Mouse (Mus musculus) heart, embryonic 13.5 days (tissue): ENCODE data around the gene Kcnk7. TPM values are rescaled to one million over a fixed set of nuclear protein-coding genes. Genes with fewer than 3 reads are reported as not detected.
A peak's percentile ranks its signal among the peaks of the same experiment; 100 is the strongest.
"Not testable (repeated sequence)": the region's sequence is repeated elsewhere in the genome, so short reads cannot be mapped to it uniquely, and the experiment has no call there.

Experiments used
- ATAC-seq: fragments of 200-750 bp; cut with Nextera tagmentation; 2 replicates; pipeline ENCODE4 v1.8.0; 2017; ENCODE audit warnings: moderate TSS enrichment; ENCODE audit not compliant: insufficient number of reproducible peaks, low FRiP score, low TSS enrichment; ENCODE audit errors: extremely low read depth
- H3K27ac ChIP-seq: fragments of 300-500 bp; sonication (generic); replicated peaks from 2 replicates; pipeline ENCODE4 v1.5.1; 2015; ENCODE audit warnings: moderate library complexity, mild to moderate bottlenecking, inconsistent platforms
- H3K27me3 ChIP-seq: fragments of 300-500 bp; sonication (generic); replicated peaks from 2 replicates; pipeline ENCODE4 v1.6.1; 2015; ENCODE audit warnings: mild to moderate bottlenecking, inconsistent platforms
- H3K36me3 ChIP-seq: fragments of 300-500 bp; sonication (generic); 2 replicates; pipeline ENCODE4 v1.6.1; 2015; ENCODE audit warnings: mild to moderate bottlenecking, inconsistent platforms
- H3K4me1 ChIP-seq: fragments of 300-500 bp; sonication (generic); 2 replicates; pipeline ENCODE4 v1.6.1; 2015; ENCODE audit warnings: inconsistent platforms
- H3K4me2 ChIP-seq: fragments of 300-500 bp; sonication (generic); 2 replicates; pipeline ENCODE4 v1.6.1; 2015; ENCODE audit warnings: inconsistent platforms, mild to moderate bottlenecking, moderate library complexity
- H3K4me3 ChIP-seq: fragments of 300-500 bp; sonication (generic); 2 replicates; pipeline ENCODE4 v1.5.1; 2015; ENCODE audit warnings: moderate library complexity, mild to moderate bottlenecking, inconsistent platforms
- H3K9ac ChIP-seq: fragments of 300-500 bp; sonication (generic); 2 replicates; pipeline ENCODE4 v1.6.1; 2015; ENCODE audit warnings: inconsistent platforms, mild to moderate bottlenecking, moderate library complexity
- H3K9me3 ChIP-seq: fragments of 300-500 bp; sonication (generic); 2 replicates; pipeline ENCODE4 v1.6.1; 2016; ENCODE audit warnings: inconsistent platforms
- WGBS: fragments of 180-500 bp; shearing (Covaris S2); methylation state at CpG from one replicate; pipeline ENCODE4 v1.1.7; 2015; ENCODE audit warnings: mixed read lengths; 5-methylcytosine and 5-hydroxymethylcytosine counted together
- polyA plus RNA-seq: library from polyadenylated mRNA; unstranded; fragments of >200 nt; fragmentation: Nextera tagmentation; extraction: Ambion mirVana; gene quantifications from 2 replicates; pipeline ENCODE4 v1.2.1, GENCODE M21; 2015

Gene Kcnk7
- polyA plus RNA-seq, 1 experiment from 2014 or later = not detected

- no peak for ATAC-seq
- Histone ChIP-seq H3K27ac (no peak overlapping the region), H3K4me1 (peaks cover 12% of the 10 kb centered on the region), H3K4me2 (no peak overlapping the region), H3K27me3 (no peaks in the 10 kb centered on the region), H3K9me3 (no peaks in the 10 kb centered on the region), H3K36me3 (peaks cover 77% of the 10 kb centered on the region), H3K9ac (no peak overlapping the region), H3K4me3 (no peak overlapping the region)
- WGBS = 89% methylated on average over 12 of the region's 12 CpGs
Observed at GRCm38 (mm10) chr19:5684236-5684635, 19.9 kb upstream of the Kcnk7 start.

DNA sequence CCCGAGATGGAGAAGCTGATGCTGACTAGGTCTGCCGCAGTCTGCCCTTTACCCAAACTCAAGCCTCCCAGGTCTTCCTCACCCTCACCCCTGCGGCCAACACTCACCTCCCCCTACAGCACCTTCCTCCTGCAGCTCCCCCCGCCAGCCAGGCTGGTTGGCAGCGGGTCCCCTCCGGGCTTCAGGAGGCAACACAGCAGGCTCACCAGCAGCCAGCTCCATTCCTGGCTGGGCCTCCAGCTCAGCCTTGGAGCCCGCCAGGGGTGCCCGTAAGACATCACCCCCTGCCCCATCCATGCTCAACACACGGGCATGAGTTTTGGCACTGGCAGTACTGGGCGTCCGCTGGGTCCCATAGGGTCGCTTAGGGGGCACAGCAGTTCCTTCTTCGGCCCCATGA is 19.2 kb upstream of the Kcnk7 start:
- H3K4me2 ChIP-seq = no peak overlapping the region
- H3K27ac ChIP-seq = no peak overlapping the region
- H3K27me3 ChIP-seq = no peaks in the 10 kb centered on the region
- H3K4me1 ChIP-seq = peaks cover 12% of the 10 kb centered on the region
- H3K9ac ChIP-seq = no peak overlapping the region
- ATAC-seq = no peak
- no peak overlapping the region for H3K4me3 ChIP-seq
- H3K36me3 ChIP-seq = peaks cover 70% of the 10 kb centered on the region
- H3K9me3 ChIP-seq = no peaks in the 10 kb centered on the region
- WGBS = 89% methylated on average over 13 of the region's 13 CpGs

- H3K4me3 ChIP-seq = no peak overlapping the region
- no peaks in the 10 kb centered on the region for H3K9me3 ChIP-seq
- H3K4me1 ChIP-seq = peaks cover 17% of the 10 kb centered on the region
- no peak overlapping the region for H3K9ac ChIP-seq
- peaks cover 65% of the 10 kb centered on the region for H3K36me3 ChIP-seq
- no peak overlapping the region for H3K4me2 ChIP-seq
- no peak for ATAC-seq
- H3K27me3 ChIP-seq = no peaks in the 10 kb centered on the region
- H3K27ac ChIP-seq = no peak overlapping the region
- 90% methylated on average over 19 of the region's 19 CpGs for WGBS
Observed at GRCm38 (mm10) chr19:5685431-5685830, 18.7 kb upstream of the Kcnk7 start.

- Histone ChIP-seq H3K4me3 (no peak overlapping the region), H3K27me3 (no peaks in the 10 kb centered on the region), H3K9ac (no peak overlapping the region), H3K4me2 (no peak overlapping the region), H3K36me3 (peaks cover 65% of the 10 kb centered on the region), H3K4me1 (peaks cover 21% of the 10 kb centered on the region), H3K27ac (no peak overlapping the region), H3K9me3 (no peaks in the 10 kb centered on the region)
- 90% methylated on average over 11 of the region's 11 CpGs for WGBS
- ATAC-seq = no peak
Observed at GRCm38 (mm10) chr19:5685861-5686260, 18.3 kb upstream of the Kcnk7 start.

GRCm38 (mm10) chr19:5686437-5686836 is 17.7 kb upstream of the Kcnk7 start:
- Histone ChIP-seq H3K9ac (no peak overlapping the region), H3K9me3 (no peaks in the 10 kb centered on the region), H3K4me3 (no peak overlapping the region), H3K4me2 (no peak overlapping the region), H3K4me1 (peaks cover 27% of the 10 kb centered on the region), H3K27ac (no peak overlapping the region), H3K36me3 (peaks cover 65% of the 10 kb centered on the region), H3K27me3 (no peaks in the 10 kb centered on the region)
- 69% methylated on average over 13 of the region's 13 CpGs for WGBS
- ATAC-seq = no peak

- Histone ChIP-seq H3K4me2 (peak overlapping the region; percentile 99), H3K4me3 (peak overlapping the region; percentile 81), H3K4me1 (peaks cover 32% of the 10 kb centered on the region), H3K36me3 (peaks cover 63% of the 10 kb centered on the region), H3K9ac (peak overlapping the region; percentile 97)
- ATAC-seq, H3K27ac ChIP-seq, H3K9me3 ChIP-seq, H3K27me3 ChIP-seq: not testable (repeated sequence)
- WGBS = 87% methylated on average over 12 of the region's 12 CpGs
Observed at GRCm38 (mm10) chr19:5686954-5687353, 17.2 kb upstream of the Kcnk7 start.

DNA sequence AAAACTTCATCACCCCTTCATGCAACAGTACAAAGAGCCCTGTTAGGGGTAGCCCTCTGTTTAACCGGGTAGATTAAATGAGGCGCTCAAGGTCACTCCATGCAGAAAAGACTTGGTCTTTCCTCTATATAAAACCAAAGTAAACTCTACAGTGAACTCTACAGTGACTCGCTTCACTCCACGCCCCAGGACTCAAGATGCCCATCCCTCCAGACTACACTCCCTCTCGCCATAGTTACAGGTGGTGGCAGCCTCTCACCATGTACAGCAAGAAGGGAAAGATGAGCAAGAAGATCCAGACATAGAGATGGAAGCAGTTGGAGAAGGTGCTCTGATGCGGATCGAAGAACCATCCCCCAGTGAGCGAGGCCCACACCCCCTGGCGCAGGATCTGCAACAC is 16.4 kb upstream of the Kcnk7 start:
- Histone ChIP-seq H3K9me3 (no peaks in the 10 kb centered on the region), H3K27ac (peak overlapping the region; percentile 96), H3K27me3 (no peaks in the 10 kb centered on the region), H3K4me1 (peaks cover 40% of the 10 kb centered on the region), H3K4me3 (peak overlapping the region; percentile 81), H3K9ac (peak overlapping the region; percentile 97), H3K36me3 (peaks cover 58% of the 10 kb centered on the region), H3K4me2 (peak overlapping the region; percentile 99)
- no peak for ATAC-seq
- 18% methylated on average over 9 of the region's 9 CpGs for WGBS

GRCm38 (mm10) chr19:5688200-5689087 is 15.7 kb upstream of the Kcnk7 start, which contains the start of the genes Map3k11 and Pcnx3:
Gene Map3k11 (plus strand): TSS chr19:5688742.
Gene Pcnx3 (minus strand): TSS chr19:5688908.
- ATAC-seq = peak; percentile 71

GRCm38 (mm10) chr19:5689088-5689428 is 15.1 kb upstream of the Kcnk7 start:
- WGBS = under 1% methylated on average over 7 of the region's 7 CpGs
- peaks cover 58% of the 10 kb centered on the region for H3K36me3 ChIP-seq
- no peaks in the 10 kb centered on the region for H3K9me3 ChIP-seq
- H3K4me2 ChIP-seq = peak overlapping the region; percentile 99
- H3K4me3 ChIP-seq = peak overlapping the region; percentile 81
- no peak for ATAC-seq
- H3K27ac ChIP-seq = peak overlapping the region; percentile 96
- H3K9ac ChIP-seq = peak overlapping the region; percentile 96
- H3K27me3 ChIP-seq = no peaks in the 10 kb centered on the region
- H3K4me1 ChIP-seq = peaks cover 52% of the 10 kb centered on the region

More at GRCm38 (mm10) chr19:5688200-5689087, 15.7 kb upstream of the Kcnk7 start, which contains the start of the genes Map3k11 and Pcnx3:
- Histone ChIP-seq H3K4me1 (peaks cover 46% of the 10 kb centered on the region), H3K36me3 (peaks cover 58% of the 10 kb centered on the region), H3K27me3 (no peaks in the 10 kb centered on the region), H3K27ac (peak within 1 kb of the TSS; percentile 96), H3K9me3 (no peaks in the 10 kb centered on the region), H3K4me2 (peak within 1 kb of the TSS; percentile 99), H3K4me3 (peak within 1 kb of the TSS; percentile 81), H3K9ac (peak within 1 kb of the TSS; percentile 97)
- WGBS = under 1% methylated on average over 69 of the region's 69 CpGs

GRCm38 (mm10) chr19:5689565-5690342 is 14.4 kb upstream of the Kcnk7 start:
- Histone ChIP-seq H3K9me3 (no peaks in the 10 kb centered on the region), H3K36me3 (peaks cover 58% of the 10 kb centered on the region), H3K27ac (peak overlapping the region; percentile 96), H3K4me3 (peak overlapping the region; percentile 81), H3K4me2 (peak overlapping the region; percentile 99), H3K9ac (peak overlapping the region; percentile 96), H3K27me3 (no peaks in the 10 kb centered on the region), H3K4me1 (peaks cover 54% of the 10 kb centered on the region)
- peak; percentile 40; the same call in 1 of the 2 replicates for ATAC-seq
- WGBS = 8% methylated on average over 42 of the region's 42 CpGs

DNA sequence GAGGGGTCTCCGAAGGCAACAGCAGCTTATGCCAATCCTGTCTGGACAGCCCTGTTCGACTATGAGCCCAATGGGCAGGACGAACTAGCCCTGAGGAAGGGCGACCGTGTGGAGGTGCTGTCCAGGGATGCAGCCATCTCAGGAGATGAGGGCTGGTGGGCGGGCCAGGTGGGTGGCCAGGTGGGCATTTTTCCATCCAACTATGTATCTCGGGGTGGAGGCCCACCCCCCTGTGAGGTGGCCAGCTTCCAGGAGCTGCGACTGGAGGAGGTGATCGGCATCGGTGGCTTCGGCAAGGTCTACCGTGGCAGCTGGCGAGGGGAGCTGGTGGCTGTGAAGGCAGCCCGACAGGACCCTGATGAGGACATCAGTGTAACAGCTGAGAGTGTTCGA is 13.8 kb upstream of the Kcnk7 start:
- no peak for ATAC-seq
- WGBS = 46% methylated on average over 15 of the region's 15 CpGs
- H3K27me3 ChIP-seq = no peaks in the 10 kb centered on the region
- peak overlapping the region; percentile 96 for H3K9ac ChIP-seq
- H3K4me2 ChIP-seq = peak overlapping the region; percentile 99
- H3K4me1 ChIP-seq = peaks cover 54% of the 10 kb centered on the region
- no peaks in the 10 kb centered on the region for H3K9me3 ChIP-seq
- peaks cover 58% of the 10 kb centered on the region for H3K36me3 ChIP-seq
- H3K4me3 ChIP-seq = peak overlapping the region; percentile 81
- H3K27ac ChIP-seq = peak overlapping the region; percentile 96
